Mouse (Mus musculus): ENCODE results near the gene Gamt. TPM values are rescaled to one million over a fixed set of nuclear protein-coding genes. Genes with fewer than 3 reads are reported as not detected.

The Gamt gene
- total and polyA plus RNA-seq, 3 experiments = 8.3 to 11.0 (median 8.4) TPM

DNA sequence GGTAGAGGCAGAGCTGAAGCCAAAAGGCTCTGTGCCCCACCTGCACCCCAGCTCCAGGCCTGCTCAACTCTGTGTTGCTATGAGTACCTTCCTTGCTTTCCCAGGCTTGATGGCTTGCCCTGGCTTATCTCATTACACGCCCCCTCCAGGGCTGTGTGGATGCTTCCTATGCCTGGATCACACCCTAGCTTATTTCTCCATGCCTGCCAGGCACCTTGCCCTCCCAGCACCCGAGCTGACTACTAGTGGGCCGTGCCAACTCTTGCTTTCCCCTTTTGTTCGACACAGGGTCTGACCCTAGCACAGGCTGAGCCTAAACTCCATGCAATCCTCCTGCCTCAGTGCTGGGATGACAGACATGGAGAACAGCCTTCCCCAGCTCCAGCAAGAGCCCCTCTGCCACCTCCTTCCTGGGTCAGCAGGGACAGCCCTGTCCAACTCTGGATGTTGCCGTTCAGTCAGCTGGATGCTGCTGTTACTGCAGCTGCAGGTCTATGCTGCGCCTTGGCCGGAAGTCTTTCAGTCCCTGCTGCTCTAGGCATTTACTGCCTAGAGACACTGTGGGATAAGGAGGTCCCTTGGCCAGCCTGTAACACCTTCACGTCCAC lies 36.8 kb upstream of the Gamt start:
- DNase-seq = no peak
- Histone ChIP-seq H3K36me3 (ENCODE audit: control insufficient read depth, insufficient read depth, low read length) (no peaks in the 10 kb centered on the region), H3K27ac (no peak overlapping the region), H3K9ac (ENCODE audit: low read depth, low read length) (no peak overlapping the region), H3K4me1 (ENCODE audit: control insufficient read depth, insufficient read depth, low read length) (peaks cover 10% of the 10 kb centered on the region), H3K4me3 (no peak overlapping the region), H3K79me2 (replicated peaks; ENCODE audit: control insufficient read depth, insufficient read depth, low read length) (no peaks in the 10 kb centered on the region), H3K27me3 (ENCODE audit: control insufficient read depth, insufficient read depth, low read length) (no peaks in the 10 kb centered on the region; the same call in 1 of the 2 replicates)
- intact Hi-C loops (cut with DNase I) = loop anchor here (10.0 kb wide), 1 partner anchor 257 kb away; no protein-coding TSS in a partner anchor
- TF ChIP-seq POLR2A (IDR thresholded peaks at IDR 0.05; ENCODE audit: insufficient read depth, low read depth, low read length) (no peak), CTCF (IDR thresholded peaks at IDR 0.05) (no peak), EP300 (IDR thresholded peaks at IDR 0.05; ENCODE audit: insufficient read depth, low read depth, low read length) (no peak)
- WGBS = 52% methylated on average over 8 of the region's 8 CpGs

DNA sequence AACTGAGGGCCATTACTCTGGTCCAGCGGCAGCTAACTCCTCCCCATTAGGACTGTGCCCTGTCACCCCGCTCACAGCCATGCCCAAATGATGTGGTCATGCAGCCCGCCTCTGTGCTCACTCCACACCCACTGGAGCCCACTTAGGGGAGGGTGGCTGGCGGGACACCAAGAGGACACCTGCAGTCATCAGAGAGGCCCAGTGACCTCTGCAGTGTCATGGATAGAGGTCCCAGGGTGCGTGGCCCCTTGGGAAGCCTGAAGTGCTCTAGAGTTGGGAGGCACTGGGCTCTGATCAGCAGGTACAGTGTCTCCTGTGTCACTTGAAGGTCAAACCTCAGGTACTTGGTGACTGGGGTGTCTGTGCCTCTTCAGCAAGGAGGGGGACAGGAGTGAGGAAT lies 36.0 kb upstream of the Gamt start:
- WGBS = 77% methylated on average over 5 of the region's 5 CpGs
- DNase-seq = no peak
- no peaks in the 10 kb centered on the region; the same call in 1 of the 2 replicates for H3K27me3 ChIP-seq (ENCODE audit: control insufficient read depth, insufficient read depth, low read length)
- H3K79me2 ChIP-seq (replicated peaks; ENCODE audit: control insufficient read depth, insufficient read depth, low read length) = no peaks in the 10 kb centered on the region
- H3K36me3 ChIP-seq (ENCODE audit: control insufficient read depth, insufficient read depth, low read length) = no peaks in the 10 kb centered on the region
- intact Hi-C loops (cut with DNase I) = loop anchor here (10.0 kb wide), 1 partner anchor 258 kb away; no protein-coding TSS in a partner anchor
- TF ChIP-seq EP300 (IDR thresholded peaks at IDR 0.05; ENCODE audit: insufficient read depth, low read depth, low read length) (no peak), CTCF (IDR thresholded peaks at IDR 0.05) (no peak), POLR2A (IDR thresholded peaks at IDR 0.05; ENCODE audit: insufficient read depth, low read depth, low read length) (no peak)
- H3K9ac ChIP-seq (ENCODE audit: low read depth, low read length) = no peak overlapping the region
- peaks cover 9% of the 10 kb centered on the region for H3K4me1 ChIP-seq (ENCODE audit: control insufficient read depth, insufficient read depth, low read length)
- H3K27ac ChIP-seq = no peak overlapping the region
- H3K4me3 ChIP-seq = no peak overlapping the region

DNA sequence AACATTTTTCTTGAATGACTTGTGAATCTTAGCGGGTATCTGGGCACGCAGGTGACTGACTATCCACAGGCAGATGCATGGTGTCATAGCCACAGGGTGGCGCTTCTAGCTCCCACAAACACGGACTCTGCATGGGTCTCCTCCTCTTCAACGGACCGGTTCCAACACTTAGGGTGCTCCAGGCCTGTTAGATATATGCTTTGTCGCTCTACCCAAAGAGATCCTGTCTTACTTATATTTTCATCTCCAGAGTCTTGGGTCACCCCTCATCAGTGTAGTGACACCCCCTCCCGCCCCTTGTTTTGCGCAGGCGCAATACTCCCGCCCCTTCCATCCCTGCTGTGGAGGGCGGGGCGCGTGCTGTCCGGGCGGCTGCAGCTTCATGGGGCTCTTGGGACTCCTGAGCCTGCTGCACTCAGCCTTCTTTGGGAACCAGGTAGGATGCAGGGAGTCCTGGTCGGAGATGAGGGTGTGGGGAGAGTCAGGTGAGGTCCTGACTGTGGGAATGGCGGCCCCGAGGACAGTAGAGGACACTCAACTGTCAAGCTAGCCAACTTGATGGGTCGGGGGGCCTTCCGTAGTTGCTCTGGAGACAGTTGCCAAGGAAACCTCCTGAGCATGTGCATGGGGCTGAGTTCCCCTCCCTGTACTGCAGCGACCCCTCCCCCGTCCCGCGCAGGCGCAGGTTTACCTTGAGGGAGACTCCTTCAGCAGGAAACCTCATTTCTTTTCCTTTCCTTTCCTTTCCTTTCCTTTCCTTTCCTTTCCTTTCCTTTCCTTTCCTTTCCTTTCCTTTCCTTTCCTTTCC lies 35.0 kb upstream of the Gamt start, which contains the start of gene Apc2:
Apc2 (plus strand) TSS at position 360 of the 808 bp plus-strand sequence.
- 3% methylated on average over 26 of the region's 26 CpGs for WGBS
- Histone ChIP-seq H3K4me1 (ENCODE audit: control insufficient read depth, insufficient read depth, low read length) (peaks cover 7% of the 10 kb centered on the region), H3K79me2 (replicated peaks; ENCODE audit: control insufficient read depth, insufficient read depth, low read length) (no peaks in the 10 kb centered on the region), H3K27ac (peak within 1 kb of the TSS; percentile 41), H3K36me3 (ENCODE audit: control insufficient read depth, insufficient read depth, low read length) (no peaks in the 10 kb centered on the region), H3K27me3 (ENCODE audit: control insufficient read depth, insufficient read depth, low read length) (no peaks in the 10 kb centered on the region; the same call in 1 of the 2 replicates), H3K9ac (ENCODE audit: low read depth, low read length) (peak within 1 kb of the TSS; percentile 51), H3K4me3 (peak within 1 kb of the TSS; percentile 45)
- DNase-seq = peak; percentile 81 to 83
- intact Hi-C loops (cut with DNase I) = loop anchor here (1.0 to 10.0 kb wide), 4 partner anchors 24 to 259 kb away; partner anchors contain the start of gene 2310011J03Rik
- peak; percentile 57; the same call in 1 of the 2 replicates for TF ChIP-seq EP300 (IDR thresholded peaks at IDR 0.05; ENCODE audit: insufficient read depth, low read depth, low read length)
- TF ChIP-seq CTCF (IDR thresholded peaks at IDR 0.05) = peak; percentile 88
- no peak; the same call in 1 of the 2 replicates for TF ChIP-seq POLR2A (IDR thresholded peaks at IDR 0.05; ENCODE audit: insufficient read depth, low read depth, low read length)

DNA sequence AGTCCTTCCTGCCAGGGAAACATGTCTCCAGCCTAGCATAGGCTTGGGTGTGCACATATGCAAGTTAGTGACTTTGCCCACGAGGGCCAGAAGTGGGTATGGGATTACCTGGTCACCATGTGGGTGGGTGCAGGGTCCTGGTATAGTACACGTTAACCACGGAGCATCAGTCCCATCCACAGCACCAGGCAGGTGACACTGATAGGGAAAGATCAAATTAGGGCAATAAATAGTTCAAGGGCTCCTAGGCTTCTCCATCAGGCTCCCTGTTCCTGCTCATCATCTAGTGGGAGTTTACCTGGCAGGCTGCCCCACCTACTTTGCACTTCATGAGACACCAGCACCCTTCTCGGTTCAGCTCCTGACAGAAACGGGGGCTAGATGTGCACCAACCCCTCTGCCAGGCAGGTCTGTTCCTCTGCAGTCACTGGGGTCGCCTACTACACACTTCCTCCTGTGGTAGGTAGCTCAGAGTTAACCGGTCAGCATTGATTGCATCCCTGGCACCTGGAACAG lies 34.0 kb upstream of the Gamt start:
- no peak overlapping the region for H3K9ac ChIP-seq (ENCODE audit: low read depth, low read length)
- H3K4me1 ChIP-seq (ENCODE audit: control insufficient read depth, insufficient read depth, low read length) = peaks cover 7% of the 10 kb centered on the region
- no peaks in the 10 kb centered on the region for H3K79me2 ChIP-seq (replicated peaks; ENCODE audit: control insufficient read depth, insufficient read depth, low read length)
- WGBS = 58% methylated on average over 7 of the region's 7 CpGs
- no peaks in the 10 kb centered on the region for H3K36me3 ChIP-seq (ENCODE audit: control insufficient read depth, insufficient read depth, low read length)
- no peak overlapping the region for H3K4me3 ChIP-seq
- no peak overlapping the region for H3K27ac ChIP-seq
- no peak for DNase-seq
- TF ChIP-seq POLR2A (IDR thresholded peaks at IDR 0.05; ENCODE audit: insufficient read depth, low read depth, low read length) = no peak
- no peak for TF ChIP-seq EP300 (IDR thresholded peaks at IDR 0.05; ENCODE audit: insufficient read depth, low read depth, low read length)
- TF ChIP-seq CTCF (IDR thresholded peaks at IDR 0.05) = no peak
- H3K27me3 ChIP-seq (ENCODE audit: control insufficient read depth, insufficient read depth, low read length) = no peaks in the 10 kb centered on the region; the same call in 1 of the 2 replicates
- intact Hi-C loops (cut with DNase I) = loop anchor here (1.0 to 10.0 kb wide), 4 partner anchors 25 to 260 kb away; partner anchors contain the start of gene 2310011J03Rik

DNA sequence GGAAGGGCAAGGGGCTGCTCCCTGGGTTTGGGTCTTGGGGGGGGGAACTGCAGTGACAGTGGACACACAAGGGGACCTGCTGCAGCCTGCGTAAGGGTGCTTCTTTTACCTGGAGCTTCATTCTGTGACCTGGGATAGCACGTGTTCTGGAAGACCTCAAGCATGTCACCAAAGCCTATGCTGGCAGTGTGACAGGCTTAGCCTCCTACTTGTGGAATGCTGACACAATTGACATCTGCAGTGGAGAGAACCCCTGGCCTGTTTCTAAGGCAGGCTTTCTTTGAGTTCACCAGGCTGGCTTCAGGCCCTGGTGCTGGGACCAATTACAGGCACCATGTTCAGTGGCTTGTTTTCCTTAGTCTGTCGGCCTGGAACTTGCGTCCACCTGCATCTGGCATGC lies 33.5 kb upstream of the Gamt start:
- WGBS = 63% methylated on average over 4 of the region's 4 CpGs
- H3K9ac ChIP-seq (ENCODE audit: low read depth, low read length) = no peak overlapping the region
- H3K79me2 ChIP-seq (replicated peaks; ENCODE audit: control insufficient read depth, insufficient read depth, low read length) = no peaks in the 10 kb centered on the region
- peaks cover 7% of the 10 kb centered on the region for H3K4me1 ChIP-seq (ENCODE audit: control insufficient read depth, insufficient read depth, low read length)
- TF ChIP-seq POLR2A (IDR thresholded peaks at IDR 0.05; ENCODE audit: insufficient read depth, low read depth, low read length) = no peak
- H3K4me3 ChIP-seq = no peak overlapping the region
- DNase-seq = no peak
- intact Hi-C loops (cut with DNase I) = loop anchor here (2.0 to 10.0 kb wide), 2 partner anchors 80 to 260 kb away; no protein-coding TSS in a partner anchor
- H3K27ac ChIP-seq = no peak overlapping the region
- H3K36me3 ChIP-seq (ENCODE audit: control insufficient read depth, insufficient read depth, low read length) = no peaks in the 10 kb centered on the region
- H3K27me3 ChIP-seq (ENCODE audit: control insufficient read depth, insufficient read depth, low read length) = no peaks in the 10 kb centered on the region
